Comparison of ENCODE assay signal across 15 mouse cellular contexts in genomic region chr16:95057596-95057995, GRCm38 (mm10).
DNase-seq lines count a peak whose midpoint lies in the region; ATAC-seq and TF ChIP-seq lines count a peak whose summit lies in the region.
"Had no signal": no experiment of that assay in that cellular context is flagged by ENCODE, and none has a peak within 500 bp of the region (broad histone marks: within the 10 kb centered on the region; RNA-seq: fewer than 3 reads in every experiment).

No protein-coding gene starts in this region.

- ATAC-seq in embryonic facial prominence, embryonic 11.5 days (replicated peaks; ENCODE audit: insufficient number of reproducible peaks, low FRiP score, low TSS enrichment, low read depth): no peak
- ATAC-seq in midbrain, postnatal 0 days (ENCODE audit: low FRiP score): no peak
- ATAC-seq in stomach, postnatal 0 days (ENCODE audit: low FRiP score, low TSS enrichment): no peak
- ATAC-seq: forebrain, embryonic 15.5 days; lung, postnatal 0 days had no signal

- DNase-seq in adrenal gland, postnatal 14 days: peak; percentile 13
- no peak for DNase-seq in adrenal gland, adult 2 months
- peak; percentile 0 for DNase-seq in ovary, postnatal 14 days (ENCODE audit: low spot score)
- DNase-seq in ovary, postnatal 10 days (ENCODE audit: low spot score): no peak
- peak; percentile 64 for DNase-seq in embryonic facial prominence, embryonic 11.5 days (ENCODE audit: low spot score)
- no peak for DNase-seq in midbrain, postnatal 0 days (ENCODE audit: low spot score)
- no peak for DNase-seq in stomach, postnatal 0 days (ENCODE audit: low spot score)
- no peak for DNase-seq in spleen, adult 12 weeks (ENCODE audit: low spot score)
- DNase-seq: cerebellum, adult 2 months; gastrocnemius, postnatal 10 days; kidney, adult 11 months had no signal

- no peak for TF ChIP-seq CTCF in midbrain, postnatal 0 days (IDR thresholded peaks at IDR 0.05)
- no peak for TF ChIP-seq CTCF in stomach, postnatal 0 days (IDR thresholded peaks at IDR 0.05; ENCODE audit: low read depth)

- no peak overlapping the region for H3K4me3 ChIP-seq in embryonic facial prominence, embryonic 11.5 days (ENCODE audit: low read depth, low read length)
- no peak overlapping the region for H3K4me3 ChIP-seq in midbrain, postnatal 0 days (ENCODE audit: low read depth, low read length)
- no peak overlapping the region for H3K4me3 ChIP-seq in stomach, postnatal 0 days (ENCODE audit: low read depth, low read length)
- H3K4me3 ChIP-seq: forebrain, embryonic 15.5 days; midbrain, embryonic 10.5 days had no signal

- H3K9ac ChIP-seq in embryonic facial prominence, embryonic 11.5 days (replicated peaks; ENCODE audit: low read length): no peak overlapping the region
- H3K9ac ChIP-seq in midbrain, postnatal 0 days (replicated peaks; ENCODE audit: low read length, poor library complexity, severe bottlenecking): no peak overlapping the region
- H3K9ac ChIP-seq in stomach, postnatal 0 days (ENCODE audit: low read length): no peak overlapping the region
- H3K9ac ChIP-seq: forebrain, embryonic 15.5 days had no signal

- WGBS in embryonic facial prominence, embryonic 11.5 days: 42% methylated on average over 1 of the region's 1 CpGs
- WGBS in midbrain, postnatal 0 days: 43% methylated on average over 1 of the region's 1 CpGs
- 30% methylated on average over 1 of the region's 1 CpGs for WGBS in stomach, postnatal 0 days

- no peaks in the 10 kb centered on the region for H3K27me3 ChIP-seq in embryonic facial prominence, embryonic 11.5 days (ENCODE audit: control insufficient read depth, insufficient read depth, low read length)
- no peaks in the 10 kb centered on the region for H3K27me3 ChIP-seq in midbrain, postnatal 0 days (ENCODE audit: insufficient read depth, low read length)
- H3K27me3 ChIP-seq in stomach, postnatal 0 days (ENCODE audit: control insufficient read depth, insufficient read depth, low read length): no peaks in the 10 kb centered on the region
- H3K27me3 ChIP-seq: forebrain, embryonic 15.5 days had no signal

- no peaks in the 10 kb centered on the region for H3K4me1 ChIP-seq in embryonic facial prominence, embryonic 11.5 days (ENCODE audit: control insufficient read depth, insufficient read depth, low read length)
- no peaks in the 10 kb centered on the region for H3K4me1 ChIP-seq in midbrain, postnatal 0 days (ENCODE audit: insufficient read depth, low read length)
- no peaks in the 10 kb centered on the region for H3K4me1 ChIP-seq in stomach, postnatal 0 days (replicated peaks; ENCODE audit: control insufficient read depth, insufficient read depth)
- H3K4me1 ChIP-seq: forebrain, embryonic 15.5 days; midbrain, embryonic 10.5 days had no signal

- no peak overlapping the region for H3K27ac ChIP-seq in embryonic facial prominence, embryonic 11.5 days (replicated peaks; ENCODE audit: low read depth, low read length)
- no peak overlapping the region for H3K27ac ChIP-seq in midbrain, postnatal 0 days (ENCODE audit: low read depth, low read length)
- no peak overlapping the region for H3K27ac ChIP-seq in stomach, postnatal 0 days (replicated peaks)
- H3K27ac ChIP-seq: forebrain, embryonic 15.5 days; midbrain, embryonic 10.5 days had no signal

- H3K9me3 ChIP-seq in embryonic facial prominence, embryonic 11.5 days (replicated peaks; ENCODE audit: control insufficient read depth, low read length): no peaks in the 10 kb centered on the region
- no peaks in the 10 kb centered on the region for H3K9me3 ChIP-seq in midbrain, postnatal 0 days (ENCODE audit: low read length)
- no peaks in the 10 kb centered on the region for H3K9me3 ChIP-seq in stomach, postnatal 0 days (ENCODE audit: control insufficient read depth, low read length)
- H3K9me3 ChIP-seq: G1E had no signal

- H3K36me3 ChIP-seq in embryonic facial prominence, embryonic 11.5 days (replicated peaks; ENCODE audit: control insufficient read depth, insufficient read depth, low read depth, low read length): no peaks in the 10 kb centered on the region
- H3K36me3 ChIP-seq in midbrain, postnatal 0 days (ENCODE audit: insufficient read depth, low read length): no peaks in the 10 kb centered on the region
- no peaks in the 10 kb centered on the region for H3K36me3 ChIP-seq in stomach, postnatal 0 days (ENCODE audit: control insufficient read depth, insufficient read depth, low read length)
- H3K36me3 ChIP-seq: forebrain, embryonic 15.5 days; G1E; midbrain, embryonic 10.5 days had no signal

- no peak for TF ChIP-seq EP300 in stomach, postnatal 0 days (optimal IDR thresholded peaks at IDR 0.05)

- no peak overlapping the region for H3K4me2 ChIP-seq in embryonic facial prominence, embryonic 11.5 days (ENCODE audit: low read depth, low read length)
- no peak overlapping the region for H3K4me2 ChIP-seq in midbrain, postnatal 0 days (ENCODE audit: low read depth, low read length, poor library complexity, severe bottlenecking)
- H3K4me2 ChIP-seq in stomach, postnatal 0 days (replicated peaks; ENCODE audit: low read depth): no peak overlapping the region
- H3K4me2 ChIP-seq: forebrain, embryonic 15.5 days had no signal

Comparison
In these comparisons a context has a peak if more than half of its experiments do, and no peak if none do; other contexts are left out.
1. DNase-seq: peak in adrenal gland, postnatal 14 days (single experiment), ovary, postnatal 14 days (single experiment) and embryonic facial prominence, embryonic 11.5 days (single experiment); none in adrenal gland, adult 2 months (single experiment), ovary, postnatal 10 days (single experiment), midbrain, postnatal 0 days (single experiment), stomach, postnatal 0 days (single experiment) and spleen, adult 12 weeks (single experiment).